8 mouse cellular contexts compared by ENCODE assay signal in the genomic region with DNA sequence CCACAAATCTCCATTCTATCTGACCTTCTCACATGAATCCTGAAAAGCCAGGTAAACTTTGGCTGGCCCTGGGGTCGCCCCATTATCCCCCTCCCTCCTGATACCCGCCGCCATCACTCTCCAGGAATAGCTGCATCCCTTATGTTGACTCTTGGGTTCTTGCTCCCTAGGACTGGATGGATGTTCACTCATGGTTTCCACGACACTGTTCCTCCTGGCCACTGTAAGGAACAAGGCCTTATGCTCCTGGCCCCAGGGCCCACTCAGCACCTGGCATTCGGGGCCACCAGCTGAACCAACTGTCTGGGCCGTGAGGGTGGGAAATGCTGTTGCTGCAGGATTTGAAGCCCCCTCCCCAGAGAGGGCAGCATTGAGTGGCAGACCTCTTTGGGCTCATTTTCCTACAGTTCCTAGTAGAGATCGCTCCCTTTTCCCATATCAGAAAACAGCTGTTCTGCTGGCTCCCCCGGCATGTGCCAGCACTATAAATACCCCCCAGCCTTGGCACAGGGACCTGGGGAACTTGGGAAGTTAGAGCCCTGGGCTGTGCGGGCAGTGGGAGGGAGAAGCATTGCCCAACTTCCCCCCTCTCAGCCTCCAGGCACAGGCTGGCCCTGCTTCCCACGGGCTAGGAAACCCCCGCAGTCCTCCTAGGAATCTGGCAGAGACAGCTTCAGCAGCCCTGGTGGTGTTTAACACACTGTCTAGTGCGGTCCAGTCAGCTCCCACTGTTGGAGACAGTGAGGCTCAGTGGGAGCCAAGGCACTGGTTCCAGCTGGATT.
DNase-seq lines count a peak whose midpoint lies in the region; ATAC-seq lines count a peak whose summit lies in the region.

No protein-coding gene starts in this region.

- H3K4me1 ChIP-seq in liver, embryonic 12.5 days: no peaks in the 10 kb centered on the region

- ATAC-seq in liver, embryonic 12.5 days: no peak

- H3K27ac ChIP-seq in liver, embryonic 12.5 days: no peak overlapping the region

- H3K4me2 ChIP-seq in liver, embryonic 12.5 days: no peak overlapping the region

- no peak overlapping the region for H3K9ac ChIP-seq in liver, embryonic 12.5 days

- H3K36me3 ChIP-seq in liver, embryonic 12.5 days: no peaks in the 10 kb centered on the region

- intact Hi-C loops in gastrocnemius, postnatal 36 days (cut with DNase I): loop anchor here (5.0 kb wide), 1 partner anchor 37 kb away; no protein-coding TSS in a partner anchor

- peaks cover 34% of the 10 kb centered on the region for H3K27me3 ChIP-seq in liver, embryonic 12.5 days (replicated peaks)

- DNase-seq in urinary bladder, postnatal 25 days (ENCODE audit: low spot score): peak; percentile 30
- DNase-seq in urinary bladder, postnatal 10 days (ENCODE audit: low spot score): no peak
- DNase-seq in gastrocnemius, postnatal 36 days: peak; percentile 57 to 66
- peak; percentile 77 to 85 for DNase-seq in layer of hippocampus, adult 18-20 months (ENCODE audit: low spot score in 2 of 2)
- DNase-seq in lung, postnatal 25 days (ENCODE audit: low spot score): peak; percentile 57
- no peak for DNase-seq in spleen, postnatal 14 days (ENCODE audit: low spot score in 2 of 2)
- DNase-seq in spleen, adult 12 weeks (ENCODE audit: low spot score): no peak

- H3K4me3 ChIP-seq in liver, embryonic 12.5 days: no peak overlapping the region

- WGBS in liver, embryonic 12.5 days (ENCODE audit: insufficient replicate concordance): 59% methylated on average over 12 of the region's 12 CpGs

- no peaks in the 10 kb centered on the region for H3K9me3 ChIP-seq in liver, embryonic 12.5 days (replicated peaks)

Comparison
In these comparisons a context has a peak if more than half of its experiments do, and no peak if none do; other contexts are left out.
1. DNase-seq: peak in urinary bladder, postnatal 25 days (single experiment), gastrocnemius, postnatal 36 days (2 of 2), layer of hippocampus, adult 18-20 months (2 of 2) and lung, postnatal 25 days (single experiment); none in urinary bladder, postnatal 10 days (single experiment), spleen, postnatal 14 days (0 of 2) and spleen, adult 12 weeks (single experiment).